Mouse (Mus musculus): ENCODE results near the gene Atp8b3. TPM values are rescaled to one million over a fixed set of nuclear protein-coding genes. Genes with fewer than 3 reads are reported as not detected.

The Atp8b3 gene
- total RNA-seq, 2 experiments from 2014 or later: not detected

DNA sequence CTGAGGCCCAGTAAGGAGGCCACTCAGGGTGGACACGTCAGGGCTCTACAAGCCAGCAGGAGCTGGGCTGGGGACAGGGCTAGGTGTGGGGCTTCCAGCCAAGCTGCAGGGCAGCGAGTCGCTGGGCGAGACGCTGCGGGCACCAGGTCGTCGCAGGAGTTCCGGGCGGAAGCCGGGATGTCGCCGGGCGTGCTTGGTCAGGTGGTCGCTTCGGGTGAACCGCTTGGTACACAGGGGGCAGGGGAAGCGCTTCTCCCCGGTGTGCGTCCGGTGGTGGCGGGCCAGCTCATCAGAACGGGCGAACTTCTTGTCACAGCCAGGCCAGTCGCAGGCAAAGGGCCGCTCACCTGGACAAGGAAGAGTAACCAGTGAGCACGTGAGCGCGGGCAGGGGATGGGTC, 30.0 kb upstream of the Atp8b3 start:
- no peak for DNase-seq

DNA sequence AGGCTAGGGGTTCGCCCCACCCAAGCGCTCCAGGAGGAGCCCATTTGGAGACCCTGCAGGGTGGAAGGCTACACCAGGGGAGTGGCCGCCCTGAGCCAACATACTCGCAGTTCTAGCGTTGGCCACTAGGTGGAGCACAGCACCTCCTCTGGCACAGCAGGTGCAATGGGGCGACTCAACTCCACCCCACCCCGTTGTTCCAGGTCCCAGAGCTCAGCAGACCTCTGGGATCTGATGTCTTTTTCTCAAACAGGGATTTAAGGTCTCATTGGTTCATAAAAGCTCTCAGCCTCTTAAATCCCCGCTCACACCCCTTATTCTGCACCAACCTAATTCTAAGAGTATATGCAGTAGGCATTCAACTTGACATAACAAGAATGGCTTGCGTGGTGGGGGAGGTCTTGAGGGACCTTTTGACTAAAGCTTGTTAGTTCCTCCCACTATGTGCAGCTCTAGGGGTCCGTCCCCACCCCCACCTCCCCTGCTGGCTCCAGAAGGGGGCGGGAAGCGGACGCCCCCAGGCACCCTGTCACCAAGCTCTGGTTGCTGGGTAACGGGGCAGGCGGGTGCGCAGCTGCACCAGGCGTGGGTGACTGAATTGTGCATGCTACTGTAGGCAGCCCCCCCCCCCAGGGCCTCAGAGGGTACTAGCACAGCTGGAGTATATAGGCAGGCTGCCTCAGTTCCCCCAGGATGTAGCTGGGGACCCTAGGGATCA, 27.6 kb upstream of the Atp8b3 start:
- DNase-seq: peak; percentile 92

DNA sequence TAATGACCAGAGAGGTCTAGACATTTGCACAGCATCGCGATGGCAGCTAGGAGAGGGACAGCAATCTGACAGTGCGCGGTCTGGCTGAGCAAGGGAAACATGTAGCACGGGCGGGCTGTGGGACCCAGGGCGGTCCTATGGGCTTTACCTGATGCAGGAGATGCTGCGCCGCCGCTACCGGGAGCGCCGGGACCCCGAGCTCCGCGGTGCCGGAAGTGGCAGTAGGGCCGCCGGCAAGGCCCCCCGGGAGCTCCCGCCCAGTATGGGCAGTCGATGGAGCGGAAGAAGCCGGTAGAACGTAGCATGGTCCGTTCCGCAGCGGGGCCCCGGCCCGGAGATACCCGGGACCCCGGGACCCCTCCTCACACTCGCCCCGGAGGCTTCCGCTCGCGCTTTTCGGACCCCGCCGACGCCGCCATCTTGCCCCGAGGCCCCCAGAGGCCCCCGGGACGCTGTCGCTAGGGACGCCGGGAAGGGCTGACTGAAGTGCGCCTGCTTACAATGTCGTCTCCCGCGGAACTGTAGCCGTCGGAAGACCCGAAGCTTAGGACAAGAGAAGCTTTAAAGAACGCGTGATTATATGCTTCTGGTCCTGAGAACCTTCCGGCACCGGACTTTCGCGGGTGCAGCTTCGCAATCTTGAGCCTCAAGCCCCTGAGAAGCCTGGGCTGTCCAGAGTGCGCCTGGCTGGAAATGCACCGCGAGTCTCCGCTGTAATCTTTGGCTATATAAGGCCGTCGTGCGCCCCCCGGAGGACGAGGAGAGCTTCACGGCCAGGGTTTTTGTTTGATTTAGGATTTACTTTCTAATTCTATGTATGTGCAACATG, 22.4 kb upstream of the Atp8b3 start, which contains the start of gene Rexo1:
Gene Rexo1 (minus strand): TSS at position 445 of the 829 bp plus-strand sequence.
- peak; percentile 87 for DNase-seq

DNA sequence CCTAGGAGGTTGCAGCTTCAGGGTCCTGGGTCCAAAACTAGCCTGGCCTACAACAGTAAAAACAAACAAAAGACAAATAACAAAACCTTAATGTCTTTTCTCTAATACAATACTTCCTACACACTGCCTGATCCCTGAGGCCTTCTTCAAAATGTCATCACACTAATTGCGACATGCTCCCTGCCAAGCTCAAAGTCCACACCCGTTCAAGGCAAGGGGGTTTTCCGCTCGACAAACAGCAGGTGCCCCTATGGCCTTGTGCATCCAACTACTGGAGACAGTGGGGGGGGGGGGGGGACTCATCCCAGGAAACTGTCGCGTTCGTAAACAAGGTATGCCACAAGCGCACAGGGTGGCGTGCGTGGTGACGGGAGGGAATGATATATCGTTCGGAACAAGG, 21.7 kb upstream of the Atp8b3 start:
- no peak for DNase-seq

DNA sequence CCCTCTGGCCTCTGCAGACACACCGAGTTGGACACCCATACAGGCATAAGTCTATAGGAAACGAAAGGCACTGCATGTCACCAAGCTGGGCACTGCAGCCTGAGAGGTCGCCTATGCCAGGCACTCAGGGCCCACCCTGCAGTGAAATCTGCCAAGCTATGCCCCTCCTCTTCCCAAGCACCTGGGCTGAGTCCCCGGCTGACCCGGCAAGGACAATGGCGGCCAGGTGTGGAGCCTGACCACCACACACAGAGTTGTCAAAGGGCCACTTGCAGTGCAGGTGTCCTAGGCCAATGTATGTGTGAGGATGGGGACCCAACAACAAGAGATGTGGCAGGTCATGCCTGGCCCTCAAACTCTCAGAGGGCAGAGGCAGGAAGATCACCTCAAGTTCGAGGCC, 20.5 kb upstream of the Atp8b3 start:
- DNase-seq: no peak

DNA sequence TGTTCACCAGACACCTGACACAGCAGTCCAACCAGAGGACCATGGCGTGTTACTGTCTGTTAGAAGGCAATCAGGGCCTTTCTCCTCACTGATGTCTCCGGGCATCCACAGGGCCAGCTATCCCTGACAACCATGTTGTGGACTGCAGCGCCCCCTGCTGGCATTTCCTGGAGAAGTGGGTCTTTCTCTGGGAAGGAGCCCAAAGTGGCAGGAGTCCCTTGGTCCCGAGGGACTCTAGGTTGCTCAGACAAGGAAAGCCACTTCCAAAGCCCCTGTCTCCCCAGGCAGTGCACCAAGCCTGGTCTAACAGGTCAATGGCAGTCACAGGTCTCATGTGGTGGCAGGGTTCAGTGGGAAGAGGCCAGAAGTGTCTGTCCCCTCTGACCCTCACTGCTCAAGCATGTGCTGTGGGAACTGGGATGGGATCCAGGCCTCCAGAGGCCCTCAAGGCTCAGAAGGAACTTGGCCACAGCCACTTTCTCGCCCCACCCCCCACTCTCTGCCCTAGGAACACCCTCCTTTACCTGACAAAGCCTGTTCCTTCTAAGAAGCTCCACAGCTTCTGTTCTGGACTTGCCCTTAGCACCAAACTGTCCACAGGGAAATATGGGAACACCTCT, 18.5 kb upstream of the Atp8b3 start:
- DNase-seq: peak; percentile 85

DNA sequence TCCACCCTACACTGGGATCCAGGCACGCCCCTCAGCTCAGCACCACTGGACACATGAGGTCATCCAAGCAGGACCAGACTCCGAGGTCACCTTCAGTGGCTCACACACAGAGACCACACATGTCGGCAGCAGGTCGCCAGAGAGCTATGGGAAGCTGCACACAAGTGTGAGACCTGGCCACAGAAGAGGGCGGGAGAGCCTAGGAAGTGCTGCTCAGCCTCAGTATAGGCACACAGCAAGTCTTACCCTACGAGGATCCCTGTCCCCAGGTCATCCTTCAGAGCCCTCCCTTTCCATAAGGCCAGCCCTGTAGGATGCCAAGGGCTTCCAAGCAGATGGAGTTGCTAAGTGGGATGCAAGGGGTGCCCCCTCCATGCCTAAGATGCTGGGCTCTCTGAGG, 15.1 kb upstream of the Atp8b3 start:
- DNase-seq: no peak

DNA sequence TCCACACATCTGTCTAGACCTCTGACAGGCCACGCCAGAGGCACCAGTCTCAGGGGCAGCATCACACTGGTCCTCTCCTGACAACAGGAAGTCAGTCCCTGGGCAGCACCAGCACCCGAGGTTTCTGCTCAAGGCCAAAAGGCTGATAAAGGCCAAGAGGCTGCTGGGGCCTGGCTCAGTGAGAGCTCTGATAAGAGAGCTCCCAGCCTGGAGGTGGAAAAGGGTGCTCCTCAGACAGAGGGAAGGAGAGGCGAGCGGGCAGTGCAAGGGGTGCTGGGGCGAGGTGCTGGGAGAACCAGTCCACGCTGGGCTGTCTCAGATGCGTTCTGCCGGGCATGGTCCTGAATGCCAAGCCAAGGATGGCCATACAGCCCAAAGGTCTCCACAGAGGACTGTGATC, 14.7 kb upstream of the Atp8b3 start:
- DNase-seq: no peak

DNA sequence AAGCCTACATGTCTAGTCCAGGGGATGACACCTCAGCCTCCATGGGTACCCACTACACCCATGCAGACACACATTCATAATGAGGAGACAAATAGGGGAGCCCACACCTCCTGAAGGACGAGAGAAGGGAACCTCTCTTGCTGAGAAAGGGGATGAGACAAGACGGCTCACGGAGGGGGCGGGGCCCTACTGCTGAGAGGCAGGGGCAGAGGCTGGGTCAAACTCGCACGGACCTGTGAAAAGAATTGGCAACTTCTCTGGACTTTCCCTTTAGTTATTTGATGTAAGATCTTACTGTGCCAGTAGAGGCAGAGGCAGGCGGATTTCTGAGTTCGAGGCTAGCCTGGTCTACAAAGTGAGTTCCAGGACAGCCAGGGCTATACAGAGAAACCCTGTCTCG, 13.4 kb upstream of the Atp8b3 start:
- no peak for DNase-seq

DNA sequence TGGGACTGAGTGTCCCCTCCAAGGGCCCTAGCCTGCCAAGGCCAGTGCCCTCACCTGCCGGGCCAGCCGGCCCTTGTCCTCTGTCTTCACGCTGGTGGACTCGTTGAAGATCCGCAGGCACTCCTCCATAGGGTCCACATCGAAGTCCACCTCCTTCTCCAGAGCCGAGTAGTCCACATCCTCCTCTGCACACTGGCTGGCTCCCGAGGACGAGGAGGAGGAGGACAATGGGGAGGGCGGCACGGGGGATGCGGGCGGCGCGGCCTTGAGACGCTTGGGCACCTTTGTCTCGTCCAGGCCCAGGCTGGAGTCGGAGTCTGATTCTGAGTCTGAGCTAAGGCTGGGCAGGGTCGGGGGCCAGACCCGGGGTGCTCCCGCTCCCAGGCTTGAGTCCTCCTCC, 10.4 kb upstream of the Atp8b3 start:
- DNase-seq: no peak

DNA sequence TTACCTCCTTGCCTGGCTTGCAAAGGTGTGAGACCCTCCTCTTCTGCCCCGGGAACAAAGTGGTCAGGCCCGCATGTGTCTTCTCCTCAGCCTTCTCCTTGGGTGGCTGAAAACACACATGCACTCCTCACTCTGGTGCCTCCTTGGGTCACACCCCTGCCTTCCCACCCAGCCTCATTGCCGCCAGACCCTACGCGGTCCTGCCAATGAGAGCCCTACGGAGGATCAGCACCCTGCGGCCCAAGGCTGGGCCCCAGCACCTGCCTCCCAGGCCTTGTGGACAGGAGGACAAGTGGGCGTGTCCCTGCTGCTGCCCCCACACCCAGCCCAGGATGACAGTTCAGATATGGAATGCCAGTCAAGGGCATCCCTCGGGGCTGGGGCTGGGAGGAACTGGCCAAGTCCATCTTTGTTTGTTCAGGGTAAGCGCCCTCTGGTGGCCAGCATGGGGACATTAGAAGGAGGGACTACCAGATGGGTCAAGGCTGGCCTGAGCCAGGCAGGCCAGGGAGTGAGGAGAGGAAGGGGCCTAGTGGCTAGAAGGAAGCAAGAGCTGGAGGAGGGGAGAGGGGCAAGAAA, 9.6 kb upstream of the Atp8b3 start:
- DNase-seq: peak; percentile 74

DNA sequence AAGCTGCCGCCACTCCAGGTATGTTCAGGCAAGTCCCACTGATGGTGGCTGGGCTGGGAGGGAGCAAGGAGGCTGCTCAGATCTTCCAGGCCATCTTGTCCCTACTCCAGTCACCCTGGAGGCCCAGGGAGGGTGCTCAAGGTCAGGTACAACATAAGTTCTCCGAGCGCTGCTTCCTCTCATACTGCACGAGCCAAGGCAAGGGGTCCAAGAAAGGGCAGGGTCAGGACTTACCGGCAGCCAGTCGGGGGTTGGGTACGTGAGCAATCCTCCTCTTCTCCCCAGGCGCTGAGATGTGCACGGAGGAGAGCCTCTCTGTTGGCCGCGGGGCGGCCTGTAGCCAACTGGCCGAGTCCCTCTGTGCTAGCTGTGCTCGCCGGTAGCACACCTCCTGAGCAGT, 8.6 kb upstream of the Atp8b3 start:
- DNase-seq: no peak

DNA sequence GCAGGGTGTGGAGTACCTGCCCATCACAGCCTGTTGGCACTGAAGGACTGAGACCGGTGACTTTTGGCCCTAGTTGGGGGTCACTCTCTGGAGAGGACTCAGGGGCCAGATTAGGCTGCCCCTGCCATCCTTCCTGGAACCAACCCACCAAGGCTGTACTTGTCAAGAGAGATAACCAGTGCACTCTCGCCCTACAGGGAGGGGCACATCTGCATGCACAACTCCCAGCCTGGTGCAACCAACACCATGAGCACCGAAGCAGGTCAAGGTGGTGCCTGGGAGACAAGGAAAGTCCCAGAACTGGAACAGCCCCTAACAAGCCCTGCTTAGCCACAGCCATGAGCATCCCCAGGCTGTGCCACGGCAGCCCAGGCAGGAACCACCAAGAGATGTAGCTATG, 8.0 kb upstream of the Atp8b3 start:
- DNase-seq: no peak

DNA sequence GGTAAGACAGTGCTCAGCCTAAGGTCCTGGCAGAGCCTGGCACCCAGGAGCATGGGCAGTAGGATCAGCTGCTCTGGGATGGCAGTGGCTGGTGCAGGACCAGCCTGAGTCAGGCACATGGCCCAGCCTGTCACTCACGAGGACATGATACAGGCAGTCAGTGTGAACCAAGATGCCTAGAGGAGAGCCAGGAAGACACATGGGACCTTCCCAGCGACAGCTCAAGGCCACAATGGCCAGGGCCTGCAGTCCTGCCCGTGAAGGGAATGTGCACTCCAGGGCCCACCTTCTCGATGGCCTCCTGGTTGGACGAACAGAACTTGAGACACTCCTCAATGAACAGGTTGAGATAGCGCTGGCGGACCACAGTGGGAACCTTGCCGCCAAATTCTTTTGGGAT, 6.7 kb upstream of the Atp8b3 start:
- no peak for DNase-seq

DNA sequence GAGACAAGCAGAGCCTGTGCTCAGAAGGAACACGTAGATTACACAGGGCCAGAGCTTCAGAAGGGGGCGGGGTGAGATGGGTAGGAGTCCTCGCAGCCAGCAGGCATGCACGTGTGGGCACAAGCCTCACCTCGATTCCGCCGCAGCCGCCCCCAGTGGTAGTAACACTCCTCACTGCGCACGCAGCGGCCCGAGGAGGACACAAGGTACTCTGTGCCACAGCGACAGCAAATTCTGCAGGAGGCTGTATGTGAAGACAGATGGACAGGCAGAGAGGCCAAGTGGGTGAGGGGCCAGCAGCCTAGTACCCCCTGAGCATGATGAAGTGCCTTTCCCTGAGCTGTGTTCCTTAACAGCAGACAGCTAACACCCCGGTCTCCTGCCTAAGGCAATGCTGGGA, 4.9 kb upstream of the Atp8b3 start:
- DNase-seq: no peak

DNA sequence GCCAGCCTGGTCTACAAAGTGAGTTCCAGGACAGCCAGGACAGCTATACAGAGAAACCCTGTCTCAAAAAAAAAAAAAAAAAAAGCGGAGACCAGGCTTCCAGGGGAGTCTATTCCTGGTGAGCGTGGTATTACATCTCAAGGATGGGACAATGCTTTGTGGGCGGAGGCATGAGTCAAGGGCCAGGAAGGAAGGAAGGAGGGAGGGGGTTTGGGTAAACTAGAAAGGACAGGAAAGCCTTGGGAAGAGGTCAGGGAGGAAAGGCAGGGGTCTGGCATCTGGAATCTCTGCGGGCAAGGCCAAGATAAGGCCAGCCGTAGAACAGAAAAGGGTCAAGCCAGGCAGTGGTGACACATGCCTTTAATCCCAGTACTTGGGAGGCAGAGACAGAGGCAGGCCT, 569 bp upstream of the Atp8b3 start:
- no peak for DNase-seq

DNA sequence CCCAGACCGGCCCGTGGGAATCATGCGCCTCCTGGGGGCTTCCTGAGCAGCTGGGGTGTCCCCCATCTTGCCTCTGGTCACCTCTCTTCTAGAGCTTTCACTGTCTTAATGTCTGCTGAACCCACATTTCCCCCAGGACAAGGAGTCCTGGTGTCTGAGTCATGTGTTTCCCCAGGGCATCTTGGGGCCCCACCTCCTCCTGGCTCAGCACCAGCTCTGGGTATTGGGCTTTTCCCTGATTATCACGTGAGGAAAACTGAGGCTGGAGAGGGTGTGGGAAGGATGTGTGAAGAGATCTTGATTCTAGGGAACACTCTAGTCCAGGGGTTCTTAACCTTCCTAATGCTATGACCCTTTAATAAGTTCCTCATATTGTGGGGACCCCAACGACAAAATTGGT, 744 bp downstream of the Atp8b3 start:
- DNase-seq: no peak

DNA sequence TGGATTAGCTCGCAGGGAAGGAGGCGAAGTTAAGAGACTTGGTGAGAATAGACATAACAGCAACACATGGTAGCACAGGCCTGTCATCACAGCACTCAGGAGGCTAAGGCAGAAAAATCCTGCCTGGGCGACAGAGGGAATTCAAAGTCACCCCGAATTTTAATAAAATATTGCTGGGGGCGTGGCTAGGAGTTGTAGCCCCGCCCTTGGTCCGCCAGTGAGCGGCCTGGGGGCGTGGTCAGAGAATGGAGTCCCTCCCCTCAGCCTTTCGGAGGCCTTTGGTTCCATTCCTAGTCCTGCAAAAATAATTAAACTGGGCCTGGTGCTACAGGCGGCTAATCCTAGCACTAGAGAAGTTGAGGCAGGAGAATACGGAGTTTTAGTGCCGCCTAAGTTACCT, 3.2 kb downstream of the Atp8b3 start:
- no peak for DNase-seq

DNA sequence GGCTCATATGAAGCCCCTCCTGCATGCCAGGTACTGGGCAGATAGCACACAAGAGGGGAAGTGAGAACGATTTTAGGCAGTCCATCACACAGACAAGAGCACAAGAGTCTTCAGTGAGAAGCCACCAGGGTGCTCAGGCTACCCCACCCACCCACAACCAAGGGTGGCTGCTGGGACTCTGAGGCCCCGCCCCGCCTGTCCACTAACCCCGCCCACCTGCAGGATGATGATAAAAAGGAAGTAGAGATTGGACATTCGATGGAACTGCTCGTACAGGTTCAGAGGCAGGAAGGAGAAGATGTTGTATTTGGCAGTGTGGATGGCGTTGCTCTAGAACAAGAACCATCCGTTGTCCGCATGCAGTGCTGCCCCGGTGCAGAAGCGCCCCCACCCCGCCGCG, 3.9 kb downstream of the Atp8b3 start:
- DNase-seq: no peak

DNA sequence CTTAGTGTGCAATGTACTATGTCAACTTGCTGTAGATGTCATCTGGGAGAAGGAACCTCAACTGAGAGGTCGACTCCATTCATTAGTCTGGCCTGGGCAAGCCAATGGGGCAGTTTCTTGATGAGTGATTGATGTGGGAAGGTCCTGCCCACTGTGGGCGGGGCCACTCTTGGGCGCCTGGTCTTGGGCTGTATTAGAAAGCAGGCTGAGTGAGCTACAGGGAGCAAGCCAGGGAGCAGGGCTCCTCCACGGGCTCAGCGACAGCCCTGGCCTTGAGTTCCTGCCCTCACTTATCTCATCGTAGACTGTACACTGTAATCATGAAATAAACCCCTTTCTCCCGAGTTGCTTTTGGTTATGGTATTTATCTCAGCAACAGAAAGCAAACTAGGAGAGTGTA, 5.2 kb downstream of the Atp8b3 start:
- DNase-seq: no peak

DNA sequence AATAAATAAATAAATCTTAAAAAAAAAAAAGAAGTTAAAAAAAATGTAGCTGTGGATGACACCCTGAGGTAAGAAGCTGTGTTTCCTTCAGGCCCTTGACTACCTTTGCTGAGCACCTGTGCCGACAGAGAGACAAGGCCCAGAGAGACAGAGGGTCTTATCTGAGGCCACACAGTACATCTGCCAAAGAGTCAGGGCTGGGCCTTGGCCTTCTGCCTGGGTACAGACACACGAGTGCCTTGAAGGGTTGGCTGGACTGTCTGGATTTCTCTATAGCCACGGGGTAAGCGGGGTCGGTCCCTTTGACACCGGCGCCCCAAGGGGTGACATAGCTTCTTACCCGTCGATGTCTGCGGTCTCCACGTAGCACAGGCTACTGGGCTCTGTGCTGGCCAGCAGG, 6.1 kb downstream of the Atp8b3 start:
- no peak for DNase-seq

DNA sequence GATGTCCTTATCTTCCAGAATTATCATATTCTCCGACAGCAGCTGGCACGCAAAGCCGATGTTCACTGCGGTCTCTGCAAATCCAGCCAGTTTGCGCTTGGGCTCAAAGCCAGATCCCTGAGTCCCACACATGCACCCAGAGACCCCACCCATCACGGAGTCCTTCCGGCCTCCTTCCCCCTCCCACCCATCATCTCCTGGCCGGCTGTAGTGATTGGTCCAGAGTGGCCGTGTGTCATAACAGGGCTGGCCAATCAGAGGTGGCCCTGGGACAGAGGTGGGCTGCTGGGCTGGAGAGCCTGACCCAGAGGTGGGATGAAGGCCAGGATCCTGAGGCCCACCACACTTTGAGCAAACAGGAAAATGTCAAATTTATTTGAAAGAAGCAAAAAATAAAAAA, 12.8 kb downstream of the Atp8b3 start:
- DNase-seq: no peak

DNA sequence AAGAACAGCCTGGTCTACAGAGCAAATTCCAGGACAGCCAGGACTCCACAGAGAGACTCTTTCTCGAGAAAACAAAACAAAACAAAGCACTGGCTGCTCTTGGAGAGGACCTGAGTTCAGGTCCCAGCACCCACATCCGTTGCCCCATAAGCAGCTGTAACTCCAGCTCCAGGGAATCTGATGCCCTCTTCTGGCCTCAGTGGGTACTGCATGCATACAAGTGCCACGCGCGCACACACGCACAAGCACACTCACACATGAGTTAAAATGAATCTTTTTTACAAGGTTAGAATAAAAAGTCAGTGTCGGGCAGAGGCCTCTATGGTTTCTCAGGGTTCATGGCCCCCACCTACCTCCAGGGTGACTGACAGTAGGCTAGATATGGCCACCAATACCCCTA, 15.6 kb downstream of the Atp8b3 start:
- DNase-seq: no peak

Data from gastrocnemius, postnatal 10 days (tissue).